Mouse (Mus musculus) ES-E14 (cell line): ENCODE measurements around the gene Sbf2.

Experiments
- CHD2 ChIP-seq: IDR thresholded peaks from 2 replicates; pipeline ENCODE4 v1.6.1; 2014; ENCODE audit warnings: mild to moderate bottlenecking, low read depth, low read length, inconsistent platforms
- HCFC1 ChIP-seq: IDR thresholded peaks from 2 replicates; pipeline ENCODE4 v1.6.1; 2012; ENCODE audit warnings: low read length, inconsistent platforms, borderline replicate concordance; ENCODE audit not compliant: insufficient read depth

GRCm38 (mm10) chr7:110306281-110306680 lies 308.4 kb downstream of the Sbf2 start:
- no peak for TF ChIP-seq HCFC1
- TF ChIP-seq CHD2, result no peak
